Mouse (Mus musculus) Patski (cell line): ENCODE measurements around the gene Ldhc. TPM values are rescaled to one million over a fixed set of nuclear protein-coding genes. Genes with fewer than 3 reads are reported as not detected.
A peak's percentile ranks its signal among the peaks of the same experiment; 100 is the strongest.

Source experiments
- ATAC-seq: fragments of 100-300 bp; one replicate; pipeline ENCODE4 v1.8.0; 2021
- CTCF ChIA-PET: fragments of 350-600 bp; sonication (Branson Sonifier 250); formaldehyde crosslinking; loops from one replicate; lab custom pipeline; 2022; ENCODE audit warnings: inconsistent platforms; lab: Charles Lee
- POLR2A ChIA-PET: fragments of 350-600 bp; sonication (Branson Sonifier 250); formaldehyde crosslinking; loops from one replicate; lab custom pipeline; 2022; ENCODE audit warnings: antibody characterized with exemption, inconsistent platforms; lab: Charles Lee
- DNase-seq: peaks from one replicate; pipeline ENCODE4 v3.0.0-alpha.2; 2011; ENCODE audit warnings: low read depth, low spot score
- H3K27me3 ChIP-seq: fragments of 371-371 bp; one replicate; pipeline ENCODE4 v1.5.1; 2021
- CTCF ChIP-seq: fragments of 100-300 bp; IDR thresholded peaks from one replicate; pipeline ENCODE4 v1.5.1; 2021
- in situ Hi-C: fragments of 300-500 bp; cut with MboI; formaldehyde crosslinking; loops from 3 replicates; pipeline ENCODE4 v1.11.1; 2018; ENCODE audit warnings: low pct_unique_long_range_greater_than_20kb, mixed read lengths
- polyA plus RNA-seq: library from polyadenylated mRNA; unstranded; gene quantifications from one replicate; pipeline ENCODE4 v1.2.3, GENCODE M21; 2021

Gene Ldhc
- polyA plus RNA-seq, 1 experiment from 2014 or later = not detected

DNA sequence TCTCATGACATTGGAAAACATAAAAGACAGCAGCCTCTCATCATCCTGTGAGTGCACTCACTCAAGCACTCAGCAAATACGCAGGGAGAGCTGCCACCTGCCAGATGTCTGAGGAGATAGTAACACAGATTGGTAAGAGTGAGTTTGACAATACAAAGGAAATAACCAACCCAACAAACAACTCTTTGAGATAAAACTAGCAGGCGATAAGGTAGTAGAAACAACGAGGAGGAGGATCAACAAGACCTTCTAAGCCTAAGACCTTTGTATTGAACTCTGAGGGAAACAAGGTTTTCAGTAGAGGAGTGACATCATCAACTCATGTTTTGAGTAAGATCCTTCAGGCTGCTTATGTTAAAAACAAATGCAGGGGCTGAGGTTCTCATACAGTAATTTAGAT is 38.3 kb downstream of the Ldhc start:
- no peak for ATAC-seq

DNA sequence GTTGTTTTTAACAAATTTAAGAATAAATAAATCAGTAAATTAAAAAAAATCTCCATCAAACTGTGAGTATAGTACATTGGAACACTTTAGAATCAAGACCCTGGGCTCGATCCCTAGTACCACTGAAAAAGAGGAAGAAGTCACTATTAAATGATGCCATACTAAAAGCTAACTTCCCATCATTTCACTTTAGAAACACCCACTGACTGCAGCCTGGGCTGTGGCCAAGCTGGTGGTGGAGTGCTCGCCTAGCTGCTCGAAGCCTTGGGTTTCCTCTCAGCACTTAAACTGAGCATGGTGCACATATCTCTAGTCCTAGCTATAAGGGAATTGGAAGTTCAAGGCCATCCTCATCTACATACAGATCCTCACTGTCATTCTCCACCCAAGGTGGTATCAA is 50.2 kb downstream of the Ldhc start:
- in situ Hi-C loops = no loop called here
- H3K27me3 ChIP-seq = no peaks in the 10 kb centered on the region
- TF ChIP-seq CTCF = no peak
- ChIA-PET CTCF (interaction anchor here (1.7 kb wide), 1 partner anchor 12 kb away, joined by 5 read pairs; no protein-coding TSS in a partner anchor), POLR2A (interaction anchor here (1.0 to 2.6 kb wide), 2 partner anchors 9 to 10 kb away, joined by 3 to 10 read pairs; no protein-coding TSS in a partner anchor)
- ATAC-seq (no peak), DNase-seq (no peak)

More for the DNA sequence above, 38.3 kb downstream of the Ldhc start:
- no peak for TF ChIP-seq CTCF
- in situ Hi-C loops = no loop called here
- ChIA-PET POLR2A (no interaction called here), CTCF (interaction anchor here (1.2 to 2.1 kb wide), 2 partner anchors 10 to 12 kb away, joined by 3 to 5 read pairs; no protein-coding TSS in a partner anchor)
- DNase-seq = no peak
- no peaks in the 10 kb centered on the region for H3K27me3 ChIP-seq

DNA sequence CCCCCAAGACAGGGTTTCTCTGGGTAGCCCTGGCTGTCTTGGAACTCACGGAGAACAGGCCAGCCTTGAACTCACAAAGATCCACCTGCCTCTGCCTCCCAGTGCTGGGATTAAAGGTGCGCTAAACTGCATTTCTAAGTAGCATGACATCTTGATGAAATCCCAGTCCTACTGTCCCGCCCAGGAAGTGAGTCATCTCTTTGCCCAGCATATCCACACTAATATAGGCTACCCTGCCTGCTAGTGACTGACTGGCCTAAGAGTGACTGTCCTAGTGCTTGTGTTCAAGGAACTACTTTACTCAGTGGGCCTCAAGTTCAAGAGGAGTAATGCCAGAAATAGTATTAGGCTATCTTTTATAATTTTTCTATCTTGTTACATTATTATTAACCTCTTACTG is 55.4 kb downstream of the Ldhc start:
- ChIA-PET CTCF (no interaction called here), POLR2A (no interaction called here)
- ATAC-seq = no peak
- DNase-seq = no peak
- in situ Hi-C loops = no loop called here
- no peak for TF ChIP-seq CTCF
- H3K27me3 ChIP-seq = no peaks in the 10 kb centered on the region

DNA sequence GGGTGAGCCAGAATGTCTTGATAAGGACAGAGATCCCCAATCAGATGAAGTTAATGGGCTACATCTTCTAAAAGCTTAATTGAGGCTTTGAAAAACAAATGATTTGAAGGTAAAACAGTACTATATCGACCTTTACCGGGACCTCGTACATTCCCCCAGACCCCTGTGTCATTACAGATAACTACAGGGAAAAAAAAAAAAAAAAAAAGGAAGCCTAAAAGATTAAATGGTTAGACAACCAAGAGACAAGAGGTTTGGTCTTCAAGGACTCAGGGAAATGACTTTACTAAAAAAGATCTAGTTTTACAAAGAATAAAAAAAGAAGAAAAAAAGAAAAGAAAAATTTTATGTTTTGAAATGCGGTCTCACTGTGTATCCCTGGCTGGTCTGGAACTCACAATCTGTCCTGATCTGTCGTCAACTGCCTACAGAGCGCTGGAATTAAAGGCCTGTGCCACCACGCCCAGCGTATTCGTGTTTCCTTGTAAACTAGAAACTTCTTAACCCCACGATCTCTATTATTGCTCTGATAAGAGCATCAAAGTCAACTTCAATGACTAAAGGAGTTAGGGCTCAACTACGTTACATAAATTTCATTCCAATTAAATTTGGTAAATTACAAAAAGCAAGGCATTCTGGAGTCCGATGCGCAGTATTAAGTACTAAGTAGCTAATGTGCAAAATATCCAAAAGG is 57.8 kb downstream of the Ldhc start:
- no peak for TF ChIP-seq CTCF
- DNase-seq = no peak
- in situ Hi-C loops = no loop called here
- H3K27me3 ChIP-seq = no peaks in the 10 kb centered on the region
- ATAC-seq = no peak
- POLR2A ChIA-PET = interaction anchor here (1.8 kb wide), 1 partner anchor 13 kb away, joined by 7 read pairs; no protein-coding TSS in a partner anchor
- CTCF ChIA-PET = no interaction called here

DNA sequence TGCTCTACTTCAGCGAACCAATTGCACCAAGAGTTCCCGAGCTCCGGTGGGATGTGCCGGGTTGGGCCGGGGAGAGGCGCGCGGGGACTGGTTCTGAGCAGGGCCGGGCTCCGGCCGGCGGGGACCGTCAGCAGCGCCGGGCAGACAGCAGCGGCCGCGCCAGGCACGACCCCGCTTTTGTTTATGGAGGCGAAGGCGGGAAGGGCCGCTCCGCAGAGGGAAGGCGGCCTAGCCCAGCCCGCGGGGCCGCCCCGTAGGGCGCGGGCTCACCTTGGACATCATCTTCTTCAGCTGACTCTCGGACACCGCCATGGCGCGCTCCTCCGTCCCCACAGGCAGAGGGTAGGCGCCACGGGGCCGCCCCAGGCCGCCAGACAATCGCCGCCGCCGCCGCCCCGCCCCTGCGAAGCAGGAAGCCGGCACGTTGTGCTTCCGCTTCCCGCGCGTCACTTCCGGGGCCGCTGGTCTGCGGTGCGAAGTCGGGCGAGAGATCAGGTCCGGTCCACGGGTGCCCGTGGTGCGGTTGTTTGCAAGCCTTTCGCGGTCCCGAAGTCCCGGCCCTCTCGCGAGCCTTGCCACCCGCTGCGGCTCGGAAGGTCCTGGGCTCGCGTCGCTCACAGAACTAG is 58.7 kb downstream of the Ldhc start, which contains the start of gene Tsg101:
Gene Tsg101 (minus strand): TSS at position 419 of the 626 bp plus-strand sequence.
- ATAC-seq (peak; percentile 94), DNase-seq (no peak)
- H3K27me3 ChIP-seq = no peaks in the 10 kb centered on the region
- CTCF ChIA-PET = interaction anchor here (1.9 kb wide), 1 partner anchor 15 kb away, joined by 3 read pairs; no protein-coding TSS in a partner anchor
- in situ Hi-C loops = no loop called here
- no peak for TF ChIP-seq CTCF
- POLR2A ChIA-PET = interaction anchor here (0.6 to 1.8 kb wide), 3 partner anchors 14 to 263 kb away, joined by 3 to 7 read pairs (median 4); no protein-coding TSS in a partner anchor

DNA sequence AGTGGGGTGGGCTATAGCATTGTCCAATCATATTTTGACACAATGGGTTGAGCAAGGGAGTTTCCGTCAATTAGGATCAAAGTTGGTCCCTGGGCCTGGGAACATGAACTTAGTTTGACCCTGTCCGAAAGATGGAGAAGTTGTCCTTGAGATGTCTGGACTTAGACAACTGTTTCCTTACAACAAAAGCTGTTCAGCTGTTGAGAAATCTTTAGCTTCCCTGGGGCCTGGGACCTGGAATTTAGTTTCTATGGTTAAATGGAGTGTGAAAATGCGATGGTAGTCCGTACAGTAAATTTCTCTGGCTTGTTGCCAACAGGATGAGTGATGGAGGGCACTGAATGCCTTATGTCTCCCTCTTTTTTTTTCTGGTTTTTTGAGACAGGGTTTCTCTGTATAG is 61.1 kb downstream of the Ldhc start:
- ATAC-seq (no peak), DNase-seq (no peak)
- H3K27me3 ChIP-seq = no peaks in the 10 kb centered on the region
- no peak for TF ChIP-seq CTCF
- POLR2A ChIA-PET = no interaction called here
- CTCF ChIA-PET = interaction anchor here (2.3 kb wide), 1 partner anchor 9 kb away, joined by 6 read pairs; no protein-coding TSS in a partner anchor
- in situ Hi-C loops = no loop called here

Other genes starting within 250 kb of the Ldhc start
- gene Sergef, start 221.4 kb upstream of the Ldhc start, polyA plus RNA-seq = 13.4 TPM
- not detected for gene Tph1, start 188.7 kb upstream of the Ldhc start, polyA plus RNA-seq
- 10.3 TPM for gene Saal1, start 150.5 kb upstream of the Ldhc start, polyA plus RNA-seq
- gene Saa3, start 145.5 kb upstream of the Ldhc start, polyA plus RNA-seq = 5.1 TPM
- not detected for gene Saa4, start 128.6 kb upstream of the Ldhc start, polyA plus RNA-seq
- gene Saa1, start 118.2 kb upstream of the Ldhc start, polyA plus RNA-seq = not detected
- gene Saa2, start 109.4 kb upstream of the Ldhc start, polyA plus RNA-seq = 0.09 TPM
- 34.4 TPM for gene Hps5, start 65.1 kb upstream of the Ldhc start, polyA plus RNA-seq
- 45.2 TPM for gene Gtf2h1, start 65.1 kb upstream of the Ldhc start, polyA plus RNA-seq
- gene Ldha, start 19.7 kb upstream of the Ldhc start, polyA plus RNA-seq = 752 TPM
- 139 TPM for gene Tsg101, start 58.8 kb downstream of the Ldhc start, polyA plus RNA-seq
- gene Uevld, start 97.3 kb downstream of the Ldhc start, polyA plus RNA-seq = 14.3 TPM
- gene Gm9999, start 122.4 kb downstream of the Ldhc start, polyA plus RNA-seq = not detected
- gene Spty2d1, start 147.2 kb downstream of the Ldhc start, polyA plus RNA-seq = 19.6 TPM
- gene Tmem86a, start 189.4 kb downstream of the Ldhc start, polyA plus RNA-seq = 87.7 TPM